Mouse (Mus musculus): ENCODE data around the gene Il3.

DNA sequence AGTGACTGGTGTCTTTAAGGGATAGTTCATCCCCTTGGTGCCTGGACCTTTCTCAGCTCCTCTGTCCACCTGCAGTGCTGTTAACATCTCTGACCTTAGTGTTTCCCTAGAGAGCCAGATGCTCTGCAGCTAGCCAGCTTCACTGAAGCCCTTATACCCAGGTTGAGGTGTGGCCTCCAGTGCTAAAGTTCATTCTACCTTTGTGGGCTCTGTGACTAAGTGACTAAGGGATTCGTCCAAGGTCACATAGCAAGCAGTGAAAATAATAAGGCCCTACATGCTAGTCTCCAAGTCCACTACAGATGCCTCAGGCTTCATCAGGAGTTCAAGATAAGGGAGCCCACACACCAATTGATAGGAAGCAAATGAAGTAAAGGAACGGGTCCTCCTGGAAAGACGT lies 24.6 kb downstream of the Il3 start:
- TF ChIP-seq CHD2 (IDR thresholded peaks at IDR 0.05; ENCODE audit: low read length): no peak
- no peak for TF ChIP-seq EP300 (IDR thresholded peaks at IDR 0.05; ENCODE audit: low read length)
